Mouse (Mus musculus) erythroblast, embryonic 14.5 days (primary cell): Measurements from ENCODE around the gene Mettl7a3.

Experiments
- GATA1 ChIP-seq: IDR thresholded peaks from 2 replicates; pipeline ENCODE4 v1.6.1; 2012; ENCODE audit warnings: low read length, inconsistent platforms, mixed read lengths
- TAL1 ChIP-seq: IDR thresholded peaks from 3 replicates; pipeline ENCODE4 v1.6.1; 2012; ENCODE audit warnings: low read length, inconsistent platforms, mixed read lengths

DNA sequence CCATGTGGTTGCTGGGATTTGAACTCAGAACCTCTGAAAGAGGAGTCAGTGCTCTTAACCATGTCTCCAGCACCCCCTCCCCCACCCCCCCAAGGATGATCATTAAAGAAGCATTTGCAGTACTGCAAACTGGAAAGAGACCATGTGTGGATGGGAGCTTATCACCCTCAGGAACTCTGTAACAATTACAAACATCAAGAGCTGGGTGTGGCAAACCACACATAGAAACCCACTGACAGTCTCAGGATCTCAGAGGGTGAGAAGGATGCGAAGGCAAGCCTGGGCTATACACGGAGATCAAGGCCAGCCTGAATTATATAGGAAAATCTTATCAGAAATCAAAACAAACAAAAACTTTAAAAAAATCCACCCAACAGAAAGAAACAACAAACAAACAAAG lies 28.5 kb upstream of the Mettl7a3 start:
- no peak for TF ChIP-seq GATA1
- no peak for TF ChIP-seq TAL1
